Mouse (Mus musculus): ENCODE data around the gene Mrvi1.

Mrvi1 gene

GRCm38 (mm10) chr7:110981036-110981435 lies 1.2 kb downstream of the Mrvi1 start:
- DNase-seq (ENCODE audit: low read depth, low spot score): no peak

DNA sequence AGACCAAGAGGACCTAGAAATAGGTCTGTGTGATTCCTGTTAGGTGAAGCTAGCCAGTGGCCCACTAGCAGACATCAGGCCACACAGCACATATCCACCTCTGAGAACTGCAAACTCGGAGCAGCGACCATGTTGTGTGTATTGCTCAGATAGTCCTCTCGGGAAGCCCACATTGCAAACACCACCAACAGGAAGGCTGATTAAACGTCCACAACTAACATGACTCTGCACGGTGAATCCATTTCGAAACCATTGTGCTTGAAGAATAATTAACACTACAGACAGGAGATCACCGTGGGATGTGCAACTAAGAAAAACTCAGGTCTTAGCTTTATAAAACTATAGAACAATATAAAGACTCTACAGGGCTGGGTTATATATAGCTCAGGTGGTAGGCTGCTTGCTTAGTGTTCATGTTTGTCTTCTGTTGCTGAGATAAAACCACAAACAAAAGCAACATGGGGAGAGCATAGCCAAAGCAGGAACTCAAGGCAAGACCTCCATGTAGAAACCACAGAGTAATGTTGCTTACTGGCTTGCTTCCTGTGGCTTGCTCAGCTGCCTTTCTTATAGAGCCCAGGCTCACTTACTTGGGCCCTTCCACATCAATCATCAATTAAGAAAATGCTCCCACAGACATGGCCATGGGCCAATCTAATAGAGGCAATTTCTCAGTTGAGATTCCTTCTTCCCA lies 4.4 kb downstream of the Mrvi1 start:
- no peak for DNase-seq (ENCODE audit: low read depth, low spot score)

- no peak for DNase-seq (ENCODE audit: low read depth, low spot score)
These were observed 8.8 kb downstream of the Mrvi1 start for GRCm38 (mm10) chr7:110973450-110973849.

GRCm38 (mm10) chr7:110972796-110973195 lies 9.5 kb downstream of the Mrvi1 start:
- no peak for DNase-seq (ENCODE audit: low read depth, low spot score)

DNA sequence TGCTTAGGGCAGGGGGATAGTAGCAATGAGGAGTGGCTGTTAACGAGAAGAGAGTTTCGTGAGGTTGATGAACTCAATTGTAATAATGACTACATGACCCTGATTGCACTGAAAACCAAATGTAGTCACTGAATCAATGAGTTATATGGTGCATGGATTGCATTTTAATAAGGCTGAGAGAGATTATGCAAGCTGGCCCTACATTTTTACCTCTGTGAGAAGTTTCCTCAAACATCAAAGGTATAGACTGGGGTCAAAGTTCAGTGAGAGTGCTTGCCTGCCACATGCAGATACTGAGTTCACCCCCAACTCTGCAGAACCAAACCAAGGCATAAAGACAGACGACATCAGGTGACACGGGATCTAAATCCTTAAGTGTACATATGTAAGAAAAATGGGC lies 14.9 kb downstream of the Mrvi1 start:
- DNase-seq (ENCODE audit: low read depth, low spot score): no peak

DNA sequence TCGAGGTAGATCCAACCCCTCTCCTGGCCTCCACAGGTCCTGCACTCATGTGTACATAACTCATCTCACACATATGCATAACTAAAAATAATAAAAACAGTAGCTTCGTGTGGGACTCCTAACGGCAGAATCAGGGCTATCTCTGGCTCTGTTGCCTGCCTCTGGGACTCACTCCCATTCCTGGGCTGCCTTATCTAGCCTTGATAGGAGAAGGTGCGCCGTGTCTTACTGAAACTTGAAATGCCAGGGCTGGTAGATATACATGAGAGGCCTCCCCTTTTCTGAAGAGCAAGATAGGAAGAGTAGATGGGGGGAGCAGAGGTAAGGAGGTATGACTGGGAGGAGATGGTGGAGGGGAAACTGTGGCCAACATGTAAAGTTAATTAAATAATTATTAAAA lies 15.4 kb downstream of the Mrvi1 start:
- DNase-seq (ENCODE audit: low read depth, low spot score): no peak

- no peak for DNase-seq (ENCODE audit: low read depth, low spot score)
These were observed 16.9 kb downstream of the Mrvi1 start for GRCm38 (mm10) chr7:110965387-110965786.

DNA sequence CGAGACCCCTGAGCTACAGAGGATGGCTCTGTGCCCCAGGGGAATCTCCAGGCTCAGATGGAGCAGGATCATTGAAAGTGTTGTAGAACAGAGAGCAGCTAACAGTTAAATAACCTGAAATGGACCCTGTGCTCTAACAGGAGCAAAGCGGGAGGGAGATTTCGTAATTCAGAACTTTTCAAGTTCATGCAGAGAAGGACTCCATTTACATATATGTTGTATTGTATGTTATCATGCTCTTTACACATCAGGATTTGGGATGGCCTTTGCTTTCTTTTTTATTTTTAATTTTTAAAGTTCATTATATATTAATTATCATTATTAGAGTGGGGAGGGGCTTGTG lies 18.6 kb downstream of the Mrvi1 start:
- no peak for DNase-seq (ENCODE audit: low read depth, low spot score)

DNA sequence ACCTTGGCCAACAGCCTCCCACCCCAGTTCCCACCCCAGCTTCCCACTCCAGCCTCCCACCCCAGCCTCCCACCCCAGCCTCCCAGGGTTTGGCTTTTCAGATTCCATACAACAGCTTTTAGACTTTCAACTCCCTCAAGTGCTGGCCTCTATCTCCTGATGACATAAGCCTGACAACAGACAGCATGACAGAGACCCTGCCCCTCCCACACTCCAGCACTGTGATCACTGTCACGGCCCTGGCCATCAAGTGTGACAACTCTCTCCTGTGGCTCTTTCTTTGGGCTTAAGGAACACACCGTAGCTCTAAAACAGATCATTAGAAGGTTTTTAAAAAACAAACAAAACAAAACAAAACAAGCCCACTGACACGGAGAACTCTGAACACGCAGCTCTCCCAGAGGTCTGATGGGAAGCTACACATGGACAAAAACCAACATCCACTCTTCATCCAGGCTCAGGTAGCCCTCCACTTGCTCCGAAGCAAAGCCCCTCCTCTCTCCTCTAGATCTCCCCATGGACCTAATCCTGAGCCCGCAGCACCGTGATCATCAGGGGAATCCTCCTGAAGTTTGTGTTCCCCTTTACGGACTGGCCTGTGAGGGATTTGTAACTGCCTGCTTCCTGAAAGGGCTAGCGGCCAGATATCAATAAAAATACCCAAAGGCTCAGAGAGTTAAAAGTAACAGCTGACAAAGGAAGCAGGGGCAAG lies 19.2 kb downstream of the Mrvi1 start:
- DNase-seq (ENCODE audit: low read depth, low spot score): no peak

GRCm38 (mm10) chr7:110962497-110962896 lies 19.8 kb downstream of the Mrvi1 start:
- DNase-seq (ENCODE audit: low read depth, low spot score): no peak

DNA sequence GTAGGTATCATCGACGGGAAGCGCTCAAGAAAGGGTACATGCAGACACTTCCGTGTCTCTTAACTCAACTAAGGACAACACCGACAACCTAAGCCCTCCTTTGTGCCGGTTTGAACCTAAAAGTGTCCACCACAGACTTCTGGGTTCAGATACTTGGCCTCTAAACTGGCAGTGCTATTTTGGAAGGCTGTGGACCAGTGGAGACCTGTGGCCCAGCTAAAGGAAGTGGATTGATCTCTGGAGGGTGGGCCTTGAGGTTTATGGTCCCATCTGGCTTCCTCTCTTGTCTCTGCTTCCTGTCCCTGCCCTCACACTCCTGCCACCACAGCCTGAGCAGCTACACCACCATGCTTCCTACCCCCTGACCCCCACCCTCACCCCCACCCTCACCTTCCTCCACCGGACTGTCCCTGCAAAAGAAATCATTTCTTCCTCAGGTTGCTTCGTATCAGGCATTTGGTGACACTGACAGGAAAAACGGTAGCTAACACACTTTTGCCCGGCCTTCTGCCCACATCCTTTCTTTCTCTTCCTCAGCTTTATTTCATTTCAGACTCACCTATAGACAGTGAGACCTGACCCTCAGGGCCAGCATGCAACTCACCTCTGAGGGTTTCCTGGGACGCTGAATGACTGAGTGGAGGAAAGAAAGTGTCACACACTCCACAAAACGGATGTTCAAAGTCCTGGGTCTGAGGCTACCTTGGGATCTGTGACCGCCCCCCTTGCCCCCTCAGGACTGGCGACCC lies 25.7 kb downstream of the Mrvi1 start:
- no peak for DNase-seq (ENCODE audit: low read depth, low spot score)

DNA sequence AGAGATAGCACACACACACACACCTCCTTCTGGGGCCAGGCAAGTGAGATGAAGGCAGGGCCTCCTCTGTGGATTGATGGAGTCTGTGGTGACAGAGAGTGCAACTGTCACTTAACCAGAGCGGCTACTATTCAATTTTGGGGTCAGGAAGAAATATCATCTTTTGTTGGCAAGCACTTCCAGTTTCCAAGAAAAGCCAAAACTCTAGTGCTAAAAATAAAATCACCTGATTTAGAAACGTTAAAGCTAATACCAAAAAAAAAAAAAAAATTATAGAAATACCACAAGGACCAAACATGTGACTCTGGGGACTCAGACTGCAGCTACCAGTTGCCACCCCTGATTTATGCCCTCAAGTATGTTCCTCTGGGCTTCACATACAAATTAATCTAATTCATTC lies 26.7 kb downstream of the Mrvi1 start:
- no peak for DNase-seq (ENCODE audit: low read depth, low spot score)

- no peak for DNase-seq (ENCODE audit: low read depth, low spot score)
These were observed 28.0 kb downstream of the Mrvi1 start for GRCm38 (mm10) chr7:110954072-110954858.

GRCm38 (mm10) chr7:110953210-110953609 lies 29.1 kb downstream of the Mrvi1 start:
- DNase-seq (ENCODE audit: low read depth, low spot score): no peak

- no peak for DNase-seq (ENCODE audit: low read depth, low spot score)
These were observed 31.7 kb downstream of the Mrvi1 start for GRCm38 (mm10) chr7:110950621-110950925.

- DNase-seq (ENCODE audit: low read depth, low spot score): no peak
These were observed 32.3 kb downstream of the Mrvi1 start for GRCm38 (mm10) chr7:110949785-110950620.

GRCm38 (mm10) chr7:110948579-110948978 lies 33.7 kb downstream of the Mrvi1 start:
- DNase-seq (ENCODE audit: low read depth, low spot score): no peak

DNA sequence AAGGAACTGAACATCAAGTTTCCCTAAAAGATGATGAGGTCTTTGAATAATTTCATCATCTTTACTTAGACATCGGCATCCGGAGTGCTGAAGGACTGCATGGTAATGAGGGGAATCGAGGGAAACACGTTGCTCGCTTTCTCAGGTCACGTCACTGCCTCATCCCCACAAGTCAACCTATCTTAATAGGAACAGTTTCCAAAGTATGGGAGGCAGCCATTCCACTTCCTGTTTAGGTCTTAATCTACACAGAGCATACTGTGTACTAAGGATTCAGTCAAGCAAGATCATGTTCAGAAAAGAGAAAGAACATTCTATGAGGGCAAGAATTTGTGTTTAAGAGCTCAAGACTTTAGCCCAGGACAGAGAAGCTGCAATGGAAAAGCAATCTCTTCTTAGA lies 34.6 kb downstream of the Mrvi1 start:
- DNase-seq (ENCODE audit: low read depth, low spot score): no peak

DNA sequence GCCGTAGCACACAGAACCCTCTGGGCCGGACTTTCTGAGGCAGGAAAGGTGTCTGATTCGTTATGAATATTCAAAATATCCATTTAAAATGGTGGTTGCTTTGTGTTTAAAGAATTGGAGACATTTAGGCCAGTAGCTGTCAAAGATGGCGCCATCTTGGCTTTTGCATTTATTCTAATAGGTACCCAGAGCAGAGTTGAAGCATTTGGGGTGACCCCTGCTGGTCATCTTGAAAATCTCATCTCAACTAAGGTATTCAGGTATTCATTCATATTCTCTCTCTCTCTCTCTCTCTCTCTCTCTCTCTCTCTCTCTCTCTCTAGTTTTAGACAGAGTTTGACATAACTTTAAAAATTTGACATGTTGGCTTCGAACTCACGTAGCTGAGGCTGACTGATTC lies 35.5 kb downstream of the Mrvi1 start:
- peak; percentile 28 for DNase-seq (ENCODE audit: low read depth, low spot score)

DNA sequence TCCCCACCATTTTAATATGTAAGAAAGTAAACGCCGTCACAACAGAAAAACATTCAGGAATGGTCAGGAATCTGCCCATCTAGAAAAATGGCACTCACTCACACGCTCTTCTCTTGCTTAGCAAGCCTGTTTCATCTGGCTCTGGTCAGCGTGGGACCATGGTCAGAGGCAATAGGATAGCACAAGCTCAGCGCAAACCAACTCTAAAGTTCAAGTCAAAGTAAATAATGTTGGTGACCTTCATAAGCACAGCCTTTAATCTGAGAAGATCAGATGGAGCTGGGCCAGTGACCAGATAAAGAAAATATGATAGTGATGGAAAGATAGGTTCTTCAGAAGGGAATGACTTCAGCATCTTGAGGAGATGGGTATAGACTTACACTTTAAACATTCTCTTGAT lies 37.9 kb downstream of the Mrvi1 start:
- no peak for DNase-seq (ENCODE audit: low read depth, low spot score)
